Mouse (Mus musculus): ENCODE results near the gene Kcna5. TPM values are rescaled to one million over a fixed set of nuclear protein-coding genes. Genes with fewer than 3 reads are reported as not detected.

Gene Kcna5
- total RNA-seq, 4 experiments from 2014 or later = 1.1 to 2.8 (median 1.7) TPM

Other genes with a start within 250 kb of the Kcna5 start
- 100 to 1,000 TPM; 118 to 123 (median 121) TPM for gene Kcna1, start 111.0 kb upstream of the Kcna5 start, total RNA-seq (2022)
- gene Kcna6, start 205.3 kb upstream of the Kcna5 start, total RNA-seq (2022) = 10 to 100 TPM; 45.8 to 60.4 (median 52.2) TPM

All from layer of hippocampus, adult 8-10 months (tissue).